Mouse (Mus musculus) neural tube, embryonic 13.5 days (tissue): ENCODE measurements around the gene Eif4g3. TPM values are rescaled to one million over a fixed set of nuclear protein-coding genes. Genes with fewer than 3 reads are reported as not detected.

ENCODE experiments used
- ATAC-seq: fragments of 200-750 bp; cut with Nextera tagmentation; 2 replicates; pipeline ENCODE4 v1.8.0; 2017; ENCODE audit warnings: low read depth, mild to moderate bottlenecking, moderate TSS enrichment, moderate library complexity
- H3K27ac ChIP-seq: fragments of 300-500 bp; sonication (generic); replicated peaks from 2 replicates; pipeline ENCODE4 v1.5.1; 2015; ENCODE audit warnings: moderate library complexity, mild to moderate bottlenecking, inconsistent platforms
- H3K27me3 ChIP-seq: fragments of 300-500 bp; sonication (generic); 2 replicates; pipeline ENCODE4 v1.6.1; 2015; ENCODE audit warnings: mild to moderate bottlenecking, inconsistent platforms
- H3K36me3 ChIP-seq: fragments of 300-500 bp; sonication (generic); 2 replicates; pipeline ENCODE4 v1.6.1; 2015; ENCODE audit warnings: mild to moderate bottlenecking, inconsistent platforms
- H3K4me1 ChIP-seq: fragments of 300-500 bp; sonication (generic); replicated peaks from 2 replicates; pipeline ENCODE4 v1.6.1; 2015; ENCODE audit warnings: inconsistent platforms
- H3K4me2 ChIP-seq: fragments of 300-500 bp; sonication (generic); 2 replicates; pipeline ENCODE4 v1.6.1; 2015; ENCODE audit warnings: inconsistent platforms, mild to moderate bottlenecking, moderate library complexity
- H3K4me3 ChIP-seq: fragments of 300-500 bp; sonication (generic); 2 replicates; pipeline ENCODE4 v1.5.1; 2015; ENCODE audit warnings: mild to moderate bottlenecking, inconsistent platforms
- H3K9ac ChIP-seq: fragments of 300-500 bp; sonication (generic); 2 replicates; pipeline ENCODE4 v1.6.1; 2015; ENCODE audit warnings: moderate library complexity, mild to moderate bottlenecking, inconsistent platforms
- H3K9me3 ChIP-seq: fragments of 300-500 bp; sonication (generic); 2 replicates; pipeline ENCODE4 v1.6.1; 2016; ENCODE audit warnings: inconsistent platforms
- WGBS: fragments of 180-500 bp; shearing (Covaris S2); methylation state at CpG from one replicate; pipeline ENCODE4 v1.1.7; 2015; 5-methylcytosine and 5-hydroxymethylcytosine counted together
- polyA plus RNA-seq: library from polyadenylated mRNA; unstranded; fragments of >200 nt; fragmentation: Nextera tagmentation; extraction: Ambion mirVana; gene quantifications from 2 replicates; pipeline ENCODE4 v1.2.1, GENCODE M21; 2015

The Eif4g3 gene
- polyA plus RNA-seq, 1 experiment from 2014 or later: 51.1 TPM

DNA sequence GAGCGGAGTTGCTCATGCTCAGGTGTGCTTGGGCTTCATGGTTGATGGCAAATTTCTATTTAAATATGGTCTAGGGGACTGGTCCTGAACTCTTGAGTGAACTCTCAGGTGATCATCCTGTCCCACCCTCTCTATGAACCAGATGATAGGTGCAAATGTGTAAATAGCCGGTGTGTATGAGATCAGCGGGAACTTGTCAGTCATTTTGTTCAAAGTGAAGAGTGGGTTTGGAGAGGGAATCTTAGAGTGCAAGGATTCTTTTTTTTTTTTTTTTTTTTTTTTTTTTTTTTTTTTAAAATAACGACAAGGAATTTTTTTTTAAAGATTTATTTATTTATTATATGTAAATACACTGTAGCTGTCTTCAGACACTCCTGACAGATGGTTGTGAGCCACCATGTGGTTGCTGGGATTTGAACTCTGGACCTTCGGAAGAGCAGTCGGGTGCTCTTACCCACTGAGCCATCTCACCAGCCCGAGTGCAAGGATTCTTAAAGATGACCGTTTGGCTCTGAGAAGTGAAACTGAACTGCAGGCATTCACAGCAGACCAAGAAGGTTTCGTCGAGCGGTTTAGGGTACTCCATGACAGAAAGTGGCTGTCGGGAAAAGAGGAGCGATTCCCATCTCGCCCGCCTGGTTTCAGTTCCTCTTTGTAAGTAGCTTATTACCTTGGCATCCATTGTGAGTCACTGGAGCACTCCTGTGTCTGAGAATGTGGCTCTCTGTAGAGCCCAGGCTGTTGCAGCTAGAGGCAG, 21.1 kb downstream of the Eif4g3 start:
- no peaks in the 10 kb centered on the region for H3K9me3 ChIP-seq
- no peak for ATAC-seq
- H3K27ac ChIP-seq: no peak overlapping the region
- peaks cover 40% of the 10 kb centered on the region for H3K36me3 ChIP-seq
- peaks cover 42% of the 10 kb centered on the region for H3K4me1 ChIP-seq
- no peak overlapping the region for H3K4me3 ChIP-seq
- WGBS: 96% methylated on average over 15 of the region's 15 CpGs
- no peaks in the 10 kb centered on the region for H3K27me3 ChIP-seq
- no peak overlapping the region for H3K9ac ChIP-seq
- no peak overlapping the region for H3K4me2 ChIP-seq

DNA sequence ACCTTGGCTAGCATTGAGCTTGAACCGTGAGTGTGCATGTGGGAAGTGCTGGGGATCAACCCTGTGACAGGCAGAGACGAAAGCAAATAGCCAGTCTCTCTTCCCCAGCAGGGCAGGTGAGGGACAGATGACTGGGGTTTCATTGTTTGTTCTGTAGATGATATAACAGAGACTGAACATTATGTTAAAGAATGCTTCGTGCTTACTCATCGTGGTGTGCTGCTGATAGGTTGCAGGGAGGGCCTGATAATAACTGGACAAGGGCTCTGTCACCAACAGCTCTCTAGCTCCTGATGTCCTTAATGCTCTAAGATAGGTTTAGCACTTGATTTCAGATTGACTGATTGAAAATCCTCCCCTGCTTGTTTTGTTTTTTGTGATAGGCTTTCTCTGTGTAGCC, 23.1 kb downstream of the Eif4g3 start:
- Histone ChIP-seq H3K9ac (no peak overlapping the region), H3K36me3 (peaks cover 34% of the 10 kb centered on the region), H3K4me2 (no peak overlapping the region), H3K27ac (peak overlapping the region; percentile 83; the same call in 1 of the 2 replicates), H3K9me3 (no peaks in the 10 kb centered on the region), H3K4me3 (no peak overlapping the region), H3K27me3 (no peaks in the 10 kb centered on the region), H3K4me1 (peaks cover 53% of the 10 kb centered on the region)
- ATAC-seq: no peak
- 84% methylated on average over 4 of the region's 4 CpGs for WGBS

- peak overlapping the region; percentile 29 for H3K4me2 ChIP-seq
- H3K9me3 ChIP-seq: no peaks in the 10 kb centered on the region
- WGBS: 25% methylated on average over 11 of the region's 11 CpGs
- H3K9ac ChIP-seq: peak overlapping the region; percentile 31
- H3K4me3 ChIP-seq: no peak overlapping the region
- peak; percentile 73 for ATAC-seq
- H3K27ac ChIP-seq: peak overlapping the region; percentile 83
- peaks cover 29% of the 10 kb centered on the region for H3K36me3 ChIP-seq
- peaks cover 55% of the 10 kb centered on the region for H3K4me1 ChIP-seq
- H3K27me3 ChIP-seq: no peaks in the 10 kb centered on the region
These were observed 24.3 kb downstream of the Eif4g3 start for GRCm38 (mm10) chr4:138017085-138017637.

DNA sequence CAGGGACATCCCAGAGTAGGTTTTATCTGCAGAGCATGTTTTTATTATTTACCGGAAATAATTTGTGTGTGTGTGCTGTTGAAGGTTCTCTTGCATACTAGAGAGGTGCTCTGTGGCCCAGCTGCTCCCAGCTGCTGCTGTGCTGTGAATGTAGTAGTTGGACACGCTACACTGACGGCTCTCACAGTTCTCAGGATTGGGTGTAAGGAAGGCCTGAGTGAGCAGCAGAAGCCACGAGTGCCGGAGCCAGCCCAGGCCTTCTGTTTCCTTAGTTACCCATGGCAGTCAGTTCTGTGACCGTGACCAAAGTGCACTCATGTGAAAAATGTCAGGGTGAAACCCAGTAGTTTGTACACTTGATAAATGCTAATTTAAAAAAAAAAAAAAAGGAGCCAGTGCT, 25.2 kb downstream of the Eif4g3 start:
- peaks cover 27% of the 10 kb centered on the region for H3K36me3 ChIP-seq
- H3K9me3 ChIP-seq: no peaks in the 10 kb centered on the region
- no peak overlapping the region for H3K4me3 ChIP-seq
- 43% methylated on average over 6 of the region's 6 CpGs for WGBS
- H3K27ac ChIP-seq: peak overlapping the region; percentile 83
- H3K27me3 ChIP-seq: no peaks in the 10 kb centered on the region
- peaks cover 55% of the 10 kb centered on the region for H3K4me1 ChIP-seq
- no peak overlapping the region for H3K4me2 ChIP-seq
- H3K9ac ChIP-seq: no peak overlapping the region
- peak; percentile 44; the same call in 1 of the 2 replicates for ATAC-seq

DNA sequence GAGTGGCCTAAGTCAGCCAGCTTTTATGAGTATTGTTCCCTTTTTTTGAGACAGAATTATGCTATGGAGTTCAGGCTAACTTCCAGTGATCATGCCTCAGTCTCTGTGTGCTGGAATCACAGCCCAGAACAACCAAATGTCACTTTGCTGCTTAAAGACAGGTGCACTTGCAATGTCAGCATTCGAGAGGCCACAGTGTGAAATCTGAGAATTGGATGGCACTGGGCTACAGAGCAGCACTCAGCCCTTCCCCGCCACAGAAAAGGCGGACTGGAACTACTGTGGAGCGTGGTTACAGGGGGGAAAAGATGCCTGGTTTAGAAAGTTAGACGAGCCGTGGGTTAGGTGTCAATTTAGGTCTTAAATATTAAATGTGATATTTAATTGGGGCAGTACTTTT, 27.4 kb downstream of the Eif4g3 start:
- peaks cover 61% of the 10 kb centered on the region for H3K4me1 ChIP-seq
- no peak for ATAC-seq
- peaks cover 22% of the 10 kb centered on the region for H3K36me3 ChIP-seq
- no peak overlapping the region; the same call in 1 of the 2 replicates for H3K9ac ChIP-seq
- no peak overlapping the region for H3K4me3 ChIP-seq
- 68% methylated on average over 6 of the region's 6 CpGs for WGBS
- H3K27me3 ChIP-seq: no peaks in the 10 kb centered on the region
- 0 out of 2 replicates have a peak overlapping the region, but pooled peaks have one; percentile 33 for H3K27ac ChIP-seq
- H3K9me3 ChIP-seq: no peaks in the 10 kb centered on the region
- H3K4me2 ChIP-seq: no peak overlapping the region

DNA sequence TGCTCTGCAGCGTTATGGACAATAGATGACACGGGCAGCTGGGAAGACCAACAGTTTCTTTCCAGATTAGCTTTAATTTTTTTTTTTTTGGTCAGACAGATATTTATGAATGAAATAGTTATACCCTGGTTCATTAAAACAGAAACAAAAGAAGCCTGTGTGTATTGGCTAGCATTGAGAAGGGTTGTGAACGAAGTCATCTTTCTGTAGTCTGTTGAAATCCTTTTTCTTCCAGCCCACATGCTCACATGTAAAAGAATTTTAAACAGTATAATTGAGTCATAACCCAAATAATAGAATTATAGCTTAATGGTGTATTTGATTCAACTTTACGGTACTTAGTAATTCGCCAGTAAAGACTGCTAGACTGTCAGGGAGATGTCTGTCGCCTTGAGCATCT, 28.8 kb downstream of the Eif4g3 start:
- Histone ChIP-seq H3K27ac (peak overlapping the region; percentile 40), H3K4me3 (no peak overlapping the region), H3K4me1 (peaks cover 47% of the 10 kb centered on the region), H3K9ac (no peak overlapping the region), H3K9me3 (no peaks in the 10 kb centered on the region), H3K36me3 (peaks cover 16% of the 10 kb centered on the region), H3K4me2 (no peak overlapping the region), H3K27me3 (no peaks in the 10 kb centered on the region)
- ATAC-seq: no peak
- WGBS: 84% methylated on average over 6 of the region's 6 CpGs

- no peak overlapping the region for H3K4me3 ChIP-seq
- H3K36me3 ChIP-seq: peaks cover 19% of the 10 kb centered on the region
- no peak overlapping the region for H3K4me2 ChIP-seq
- H3K27me3 ChIP-seq: no peaks in the 10 kb centered on the region
- no peak overlapping the region for H3K9ac ChIP-seq
- H3K27ac ChIP-seq: no peak overlapping the region
- ATAC-seq: no peak
- no peaks in the 10 kb centered on the region for H3K9me3 ChIP-seq
- 85% methylated on average over 2 of the region's 2 CpGs for WGBS
- peaks cover 36% of the 10 kb centered on the region for H3K4me1 ChIP-seq
These were observed 29.9 kb downstream of the Eif4g3 start for GRCm38 (mm10) chr4:138022761-138023160.

DNA sequence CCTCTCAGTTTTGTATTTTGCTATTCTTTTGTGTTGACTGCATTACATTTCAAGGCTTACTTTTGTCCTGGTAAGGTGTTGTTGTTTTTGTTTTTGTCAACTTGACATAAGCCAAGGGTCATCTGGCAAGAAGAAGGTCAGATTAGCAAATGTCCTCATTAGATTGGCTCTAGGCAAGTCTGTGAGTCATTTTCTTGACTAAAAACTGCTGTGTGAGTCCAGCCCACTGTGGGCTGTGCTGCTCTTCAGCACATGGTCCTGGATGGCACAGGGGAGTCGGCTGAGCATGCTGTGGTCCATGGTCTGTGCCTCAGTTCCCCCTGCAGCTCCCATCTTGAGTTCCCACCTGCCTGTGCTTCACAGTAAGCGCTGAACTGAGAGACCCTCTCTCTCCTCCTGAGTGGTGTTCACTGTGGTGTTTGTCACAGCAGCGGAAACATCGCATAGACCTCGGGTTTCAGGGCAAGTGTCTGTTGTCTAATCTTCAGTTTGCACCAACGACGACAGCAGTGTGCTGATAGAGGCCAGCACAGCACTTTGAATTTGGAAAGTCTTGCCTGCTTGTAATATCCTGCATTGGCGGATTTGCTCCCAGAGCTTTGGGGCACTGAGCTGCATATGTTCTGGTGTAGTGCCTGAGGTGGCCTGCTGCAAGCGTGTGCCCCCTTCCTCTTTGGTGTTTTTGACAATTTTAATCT, 30.7 kb downstream of the Eif4g3 start:
- H3K9ac ChIP-seq: no peak overlapping the region
- peaks cover 27% of the 10 kb centered on the region for H3K36me3 ChIP-seq
- WGBS: 94% methylated on average over 9 of the region's 9 CpGs
- peaks cover 31% of the 10 kb centered on the region for H3K4me1 ChIP-seq
- no peak overlapping the region for H3K27ac ChIP-seq
- H3K4me2 ChIP-seq: no peak overlapping the region
- H3K4me3 ChIP-seq: no peak overlapping the region
- no peaks in the 10 kb centered on the region for H3K27me3 ChIP-seq
- no peak for ATAC-seq
- H3K9me3 ChIP-seq: no peaks in the 10 kb centered on the region

DNA sequence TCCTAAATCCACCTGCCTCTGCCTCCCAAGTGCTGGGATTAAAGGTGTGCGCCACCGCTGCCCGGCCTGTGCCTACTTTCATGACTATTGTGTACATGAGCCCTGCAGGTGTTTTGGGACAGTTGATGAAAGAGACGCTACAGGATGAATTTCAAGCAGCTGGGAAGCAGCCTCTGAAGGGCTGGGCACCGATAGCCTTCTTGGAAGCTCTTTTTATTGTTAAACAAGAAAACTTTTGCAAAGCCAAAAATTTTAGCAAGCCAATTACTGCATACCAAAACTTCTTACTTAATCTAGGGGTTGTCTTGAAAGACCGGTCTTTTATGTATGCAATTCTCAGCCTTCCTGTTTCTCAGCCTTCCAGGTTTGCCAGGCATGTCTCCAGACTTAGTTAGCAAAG, 36.3 kb downstream of the Eif4g3 start:
- Histone ChIP-seq H3K27me3 (no peaks in the 10 kb centered on the region), H3K4me2 (no peak overlapping the region)
- WGBS: 91% methylated on average over 6 of the region's 6 CpGs

GRCm38 (mm10) chr4:138031828-138032227, 39.0 kb downstream of the Eif4g3 start:
- Histone ChIP-seq H3K4me3 (no peak overlapping the region), H3K36me3 (peaks cover 43% of the 10 kb centered on the region), H3K27ac (no peak overlapping the region), H3K4me2 (no peak overlapping the region), H3K9ac (no peak overlapping the region), H3K27me3 (no peaks in the 10 kb centered on the region), H3K9me3 (no peaks in the 10 kb centered on the region), H3K4me1 (peaks cover 15% of the 10 kb centered on the region)
- 91% methylated on average over 10 of the region's 10 CpGs for WGBS
- ATAC-seq: no peak

More for the DNA sequence above, 36.3 kb downstream of the Eif4g3 start:
- ATAC-seq: no peak
- Histone ChIP-seq H3K9me3 (no peaks in the 10 kb centered on the region), H3K9ac (no peak overlapping the region), H3K36me3 (peaks cover 47% of the 10 kb centered on the region), H3K4me3 (no peak overlapping the region), H3K27ac (no peak overlapping the region), H3K4me1 (0 out of 2 replicates have a peak, but pooled peaks cover 3% of the 10 kb centered on the region)

GRCm38 (mm10) chr4:138033871-138034270, 41.0 kb downstream of the Eif4g3 start:
- peaks cover 32% of the 10 kb centered on the region for H3K36me3 ChIP-seq
- WGBS: 83% methylated on average over 4 of the region's 4 CpGs
- no peak overlapping the region for H3K9ac ChIP-seq
- H3K27me3 ChIP-seq: no peaks in the 10 kb centered on the region
- peaks cover 34% of the 10 kb centered on the region for H3K4me1 ChIP-seq
- H3K4me2 ChIP-seq: no peak overlapping the region
- H3K27ac ChIP-seq: no peak overlapping the region
- H3K4me3 ChIP-seq: no peak overlapping the region
- no peak for ATAC-seq
- no peaks in the 10 kb centered on the region for H3K9me3 ChIP-seq

DNA sequence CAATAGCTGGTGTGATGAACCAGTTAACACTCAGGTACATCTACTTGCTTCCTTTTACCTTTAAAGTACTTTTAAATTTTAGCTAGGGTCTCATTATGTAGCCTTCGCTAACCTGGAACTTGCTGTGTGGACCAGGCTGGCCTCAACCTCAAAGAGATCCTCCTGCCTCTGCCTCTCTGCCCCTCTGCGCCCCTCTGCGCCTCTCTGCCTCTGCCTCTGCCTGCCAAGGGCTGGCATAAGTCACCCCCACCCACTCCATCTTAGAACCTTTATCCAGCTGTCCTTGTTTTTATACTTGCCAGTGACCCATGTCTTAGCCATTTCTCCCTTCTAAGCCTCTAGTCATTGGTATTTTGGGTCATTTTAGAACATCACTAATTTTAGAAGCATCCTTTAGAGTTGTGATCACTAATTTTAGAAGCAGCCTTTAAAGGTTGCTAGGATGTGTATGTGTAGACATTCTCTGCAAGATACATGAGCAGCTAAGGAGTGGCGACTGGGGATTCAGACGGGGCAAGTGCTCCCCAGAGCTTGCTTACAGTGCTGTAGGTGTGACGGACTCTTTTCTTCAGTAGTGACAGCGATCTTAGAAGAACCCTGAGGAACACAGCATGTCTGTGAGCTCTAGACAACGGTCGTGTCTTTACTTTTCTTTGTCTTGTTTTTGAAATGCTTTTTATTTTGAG, 42.8 kb downstream of the Eif4g3 start:
- H3K36me3 ChIP-seq: peaks cover 28% of the 10 kb centered on the region
- no peaks in the 10 kb centered on the region for H3K9me3 ChIP-seq
- no peak overlapping the region for H3K4me2 ChIP-seq
- no peak for ATAC-seq
- no peaks in the 10 kb centered on the region for H3K27me3 ChIP-seq
- H3K9ac ChIP-seq: no peak overlapping the region
- H3K4me1 ChIP-seq: peaks cover 51% of the 10 kb centered on the region
- no peak overlapping the region for H3K27ac ChIP-seq
- no peak overlapping the region for H3K4me3 ChIP-seq
- 88% methylated on average over 9 of the region's 9 CpGs for WGBS
